Mouse (Mus musculus): ENCODE data around the gene Rnf215.
"Not testable (repeated sequence)": the region's sequence is repeated elsewhere in the genome, so short reads cannot be mapped to it uniquely, and the experiment has no call there.

The Rnf215 gene

GRCm38 (mm10) chr11:4113496-4113895 is 21.5 kb upstream of the Rnf215 start:
- no peak for DNase-seq (ENCODE audit: low spot score)

GRCm38 (mm10) chr11:4113970-4114369 is 21.0 kb upstream of the Rnf215 start:
- DNase-seq (ENCODE audit: low spot score), result no peak

- not testable (repeated sequence) for DNase-seq (ENCODE audit: low spot score)
These were observed 20.5 kb upstream of the Rnf215 start for GRCm38 (mm10) chr11:4114541-4114940.

- no peak for DNase-seq (ENCODE audit: low spot score)
These were observed 19.6 kb upstream of the Rnf215 start for GRCm38 (mm10) chr11:4115407-4115806.

DNA sequence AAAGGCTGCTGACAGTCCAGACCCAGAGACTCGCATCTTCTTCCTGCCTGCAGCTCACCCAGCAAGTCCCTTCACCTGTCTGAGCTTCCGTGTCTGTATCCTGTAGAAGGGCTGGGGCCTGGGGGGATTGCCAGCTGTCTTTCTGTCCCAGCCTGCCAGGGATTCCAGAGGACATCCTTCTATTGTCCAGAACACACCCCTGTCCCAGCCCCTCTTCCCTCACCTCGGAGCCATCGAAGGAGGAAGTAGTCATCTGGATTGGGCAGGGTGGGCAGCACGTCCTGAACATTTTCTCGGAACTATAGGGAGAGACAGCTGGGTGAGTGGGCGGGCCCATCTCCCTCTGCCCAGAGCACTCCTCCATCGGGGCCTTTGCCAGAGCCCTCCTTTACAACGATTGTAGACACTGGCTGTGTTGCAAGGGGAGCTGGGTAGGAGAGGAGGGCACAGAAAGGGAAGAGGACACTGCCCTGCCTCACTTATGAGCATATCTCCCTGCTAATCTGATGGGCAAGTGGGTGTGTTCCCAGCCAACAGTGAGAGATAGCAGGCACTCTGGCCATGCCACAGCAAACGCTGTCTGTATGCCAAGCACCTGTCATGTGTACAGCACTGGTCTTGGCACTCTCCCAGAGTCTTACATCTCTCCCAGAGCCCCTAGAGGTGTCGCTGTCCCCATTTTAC is 18.4 kb upstream of the Rnf215 start:
- no peak for DNase-seq (ENCODE audit: low spot score)

- peak; percentile 27 for DNase-seq (ENCODE audit: low spot score)
These were observed 17.5 kb upstream of the Rnf215 start for GRCm38 (mm10) chr11:4117372-4118071.

- DNase-seq (ENCODE audit: low spot score), result peak; percentile 73
These were observed 16.7 kb upstream of the Rnf215 start for GRCm38 (mm10) chr11:4118081-4118921.

GRCm38 (mm10) chr11:4119635-4120034 is 15.4 kb upstream of the Rnf215 start:
- no peak for DNase-seq (ENCODE audit: low spot score)

- DNase-seq (ENCODE audit: low spot score), result no peak
These were observed 13.3 kb upstream of the Rnf215 start for GRCm38 (mm10) chr11:4121691-4122090.

DNA sequence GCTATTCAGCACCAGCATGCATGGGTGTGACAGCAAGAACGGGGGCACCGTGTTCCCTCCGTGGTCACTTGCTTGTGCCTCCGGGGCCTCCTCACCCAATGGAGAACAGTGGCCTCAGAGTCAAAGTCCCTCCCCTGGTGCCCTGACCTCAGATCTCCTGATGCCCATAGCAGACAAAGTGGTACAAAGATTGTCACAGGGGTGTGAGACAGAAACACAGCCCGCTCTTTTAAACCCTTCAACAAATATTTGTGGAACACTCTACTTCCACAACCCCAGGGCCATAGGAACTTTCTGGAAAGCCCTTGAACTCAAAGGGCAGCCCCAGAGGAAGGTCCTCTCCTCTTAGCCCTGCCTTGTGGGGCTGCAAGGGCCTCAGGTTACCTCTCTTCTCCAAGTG is 12.8 kb upstream of the Rnf215 start:
- no peak for DNase-seq (ENCODE audit: low spot score)

- no peak for DNase-seq (ENCODE audit: low spot score)
These were observed 12.0 kb upstream of the Rnf215 start, which contains the start of gene Sec14l2 for GRCm38 (mm10) chr11:4122742-4123579. TSS of gene Sec14l2 (minus strand) at chr11:4123415.

DNA sequence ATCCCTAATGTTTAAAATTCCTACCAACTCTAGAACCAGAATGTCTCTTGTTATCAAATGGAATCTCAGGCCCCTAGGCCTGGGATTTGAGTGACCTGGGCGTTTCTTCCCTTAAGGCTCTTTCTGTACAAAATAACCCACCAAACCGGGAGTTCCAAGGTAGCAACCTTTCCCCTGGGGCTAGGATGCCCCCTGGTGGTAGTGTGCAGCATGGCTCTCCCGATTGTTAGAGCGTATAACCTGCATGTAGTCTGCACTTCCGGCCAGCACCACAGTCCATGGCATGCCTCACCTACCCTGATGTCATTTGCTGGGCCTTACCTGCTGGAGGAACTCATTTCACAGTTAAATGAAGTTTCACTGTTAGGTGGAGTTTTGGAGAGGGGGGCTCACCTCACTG is 11.1 kb upstream of the Rnf215 start:
- DNase-seq (ENCODE audit: low spot score), result peak; percentile 55

GRCm38 (mm10) chr11:4127059-4127458 is 7.9 kb upstream of the Rnf215 start:
- no peak for DNase-seq (ENCODE audit: low spot score)

DNA sequence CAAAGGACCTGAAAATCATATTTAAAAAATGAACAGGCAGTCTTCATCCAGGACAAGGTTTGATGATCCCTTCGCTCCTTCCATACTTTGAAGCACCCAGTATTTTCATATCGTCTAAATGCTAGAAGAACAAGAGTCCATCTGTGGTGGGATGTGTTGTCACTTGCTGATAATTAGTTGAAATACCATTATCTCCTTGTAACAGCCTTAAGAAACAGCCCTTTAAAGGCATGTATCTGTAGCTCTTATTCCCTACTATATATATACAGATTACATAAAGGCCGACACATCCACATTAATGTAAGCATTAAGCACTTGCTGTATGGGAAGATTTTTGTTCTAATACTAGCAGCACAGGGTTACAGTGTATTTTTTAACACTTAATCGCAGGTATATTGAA is 6.5 kb upstream of the Rnf215 start:
- DNase-seq (ENCODE audit: low spot score), result not testable (repeated sequence)

DNA sequence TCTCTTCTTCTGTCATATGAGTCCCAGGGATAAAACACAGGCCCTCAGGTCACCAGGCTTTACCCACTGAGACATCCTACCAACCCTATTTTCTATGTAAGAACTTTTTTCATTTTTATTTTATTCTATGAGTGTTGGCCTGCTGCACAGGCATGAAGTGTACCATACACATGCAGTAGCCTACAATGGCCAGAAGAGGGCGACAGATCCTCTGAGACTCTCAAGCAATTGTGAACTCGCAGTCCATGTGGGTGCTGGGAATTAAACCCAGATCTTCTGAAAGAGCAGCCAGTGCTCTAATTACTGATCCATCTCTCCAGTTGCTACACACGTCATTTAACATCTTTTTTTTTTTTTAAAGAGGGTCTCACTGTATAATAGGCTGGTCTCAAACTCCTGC is 1.6 kb upstream of the Rnf215 start:
- DNase-seq (ENCODE audit: low spot score), result peak; percentile 39

GRCm38 (mm10) chr11:4134400-4134799 is 602 bp upstream of the Rnf215 start:
- no peak for DNase-seq (ENCODE audit: low spot score)

DNA sequence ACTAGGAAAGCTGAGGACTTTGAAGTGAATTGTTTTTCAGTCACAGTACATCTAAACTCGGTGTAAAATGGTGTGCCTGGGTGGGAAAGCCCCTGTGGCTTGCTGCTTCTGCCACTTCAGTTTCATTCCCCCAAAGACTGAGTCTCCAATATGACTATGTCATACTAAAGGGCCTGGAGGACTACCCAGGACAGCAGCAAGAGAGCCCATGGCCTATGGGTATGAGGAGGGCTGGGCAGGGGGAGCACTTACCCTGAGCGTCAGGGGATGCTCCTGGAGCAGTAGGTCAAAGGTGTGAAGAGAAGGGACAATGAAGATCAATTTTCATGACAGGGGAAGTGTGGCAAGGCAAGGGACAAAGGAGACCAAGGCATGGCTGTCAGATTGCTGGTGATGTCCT is 4.0 kb downstream of the Rnf215 start:
- DNase-seq (ENCODE audit: low spot score), result no peak

DNA sequence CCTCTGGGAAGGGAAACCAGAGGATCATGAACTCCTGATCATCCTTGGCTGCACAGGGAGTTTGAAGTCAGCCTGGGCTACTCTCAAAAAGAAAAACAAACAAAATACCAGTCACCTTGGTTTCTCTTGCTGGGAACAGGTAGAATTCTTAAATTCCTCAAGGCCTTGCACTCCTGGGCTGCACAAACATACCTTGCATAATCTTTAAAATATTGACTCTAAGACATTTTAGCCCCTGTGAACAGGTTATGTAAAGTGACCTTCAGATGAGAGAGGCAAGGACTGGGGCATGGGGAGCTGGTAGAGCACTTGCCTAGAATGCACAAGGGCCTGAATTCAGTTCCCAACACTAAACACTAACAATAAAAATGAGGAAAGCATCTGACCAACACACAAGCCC is 6.5 kb downstream of the Rnf215 start:
- no peak for DNase-seq (ENCODE audit: low spot score)

DNA sequence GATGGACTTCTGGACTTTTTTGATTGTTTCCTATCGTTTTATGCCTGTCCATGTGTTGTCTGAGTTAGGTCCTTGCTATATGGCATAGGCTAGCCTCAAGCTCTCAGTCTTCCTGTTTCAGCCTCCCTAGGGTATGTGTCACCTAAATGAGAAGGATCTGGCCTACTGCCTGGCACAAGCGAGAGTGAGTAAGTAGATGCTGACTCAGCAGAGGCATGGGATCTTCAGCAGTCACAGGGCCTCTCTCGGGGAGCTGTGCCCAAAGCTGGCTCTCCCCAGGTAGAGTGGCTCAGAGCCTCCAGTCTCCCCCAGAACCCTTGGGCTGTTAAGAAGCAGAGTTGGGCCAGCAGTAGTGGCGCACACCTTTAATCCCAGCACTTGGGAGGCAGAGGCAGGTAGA is 7.3 kb downstream of the Rnf215 start:
- no peak for DNase-seq (ENCODE audit: low spot score)

DNA sequence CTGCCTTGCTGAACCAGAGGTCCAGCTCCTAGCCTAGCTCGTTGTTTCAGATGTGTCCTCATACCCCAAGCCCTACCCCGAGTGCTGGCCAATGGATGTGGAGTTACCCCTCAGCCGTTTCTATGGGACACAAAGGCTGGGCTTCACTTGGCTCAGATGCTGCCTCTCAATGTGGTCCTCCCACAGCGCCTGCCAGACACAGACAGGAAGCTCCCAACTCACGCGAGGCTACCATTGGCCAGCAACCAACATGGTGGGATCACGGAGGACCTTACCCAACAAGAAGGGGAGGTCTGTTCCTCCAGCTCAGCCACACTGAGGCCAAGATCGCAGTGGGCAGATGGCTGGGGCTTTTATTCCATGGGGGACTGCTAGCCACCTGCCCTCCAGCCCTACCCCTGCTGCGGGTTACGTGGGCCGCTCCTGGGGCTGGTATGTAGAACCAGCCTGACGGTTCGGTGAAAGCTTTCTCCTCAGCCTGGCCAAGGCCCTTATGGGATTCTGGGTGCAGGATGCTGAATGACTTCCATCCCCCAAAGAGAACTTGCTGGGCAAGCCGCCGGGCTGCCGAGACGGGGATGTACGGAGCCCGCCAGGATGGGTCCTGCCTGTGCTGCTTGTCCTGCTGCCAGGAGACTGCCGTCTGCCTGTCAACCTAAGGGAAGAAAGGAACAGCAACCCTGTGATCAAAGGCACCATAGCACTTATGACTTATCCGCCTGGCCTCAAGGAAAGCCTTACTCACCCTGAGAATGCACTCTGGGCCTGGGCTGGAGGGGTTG is 8.5 kb downstream of the Rnf215 start:
- DNase-seq (ENCODE audit: low spot score), result no peak

DNA sequence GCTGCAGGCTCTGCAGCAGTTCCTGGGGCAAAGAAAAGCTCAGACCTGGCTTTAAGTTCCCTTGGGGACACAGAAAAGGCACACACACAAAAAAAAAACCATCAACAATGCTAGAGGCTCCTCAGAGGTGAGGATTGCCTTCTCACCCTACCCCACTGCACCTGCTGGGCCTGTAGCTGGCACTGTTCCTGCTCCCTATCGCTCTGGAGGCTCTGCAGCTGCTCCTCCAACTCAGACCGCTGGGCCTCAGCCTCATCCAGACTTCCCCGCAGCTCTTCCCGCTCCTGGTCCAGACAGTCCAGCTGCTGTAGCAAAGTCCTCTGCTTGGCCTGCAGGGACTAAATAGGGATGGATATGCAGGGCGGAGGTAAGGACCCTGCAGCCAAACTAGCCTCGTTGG is 11.4 kb downstream of the Rnf215 start:
- no peak for DNase-seq (ENCODE audit: low spot score)

Measured in retina, embryonic 14.5 days (tissue).